Mouse (Mus musculus) layer of hippocampus, postnatal 25 days (tissue): ENCODE results near the gene Hunk. TPM values are rescaled to one million over a fixed set of nuclear protein-coding genes. Genes with fewer than 3 reads are reported as not detected.
A peak's percentile ranks its signal among the peaks of the same experiment; 100 is the strongest.

Source experiments
- DNase-seq, 2 experiments: peaks; one replicate each; pipeline ENCODE4 v3.0.0; 2022; ENCODE audit warnings: mixed read lengths in 2 of 2, low spot score in 1 of 2; ENCODE audit errors: extremely low spot score in 1 of 2
- total RNA-seq, 2 experiments: library from RNA; stranded (reverse); gene quantifications; 2 replicates each; pipeline ENCODE4 v1.2.3; 2021

The Hunk gene
- total RNA-seq, 2 experiments from 2014 or later = 24.6 to 30.7 TPM

DNA sequence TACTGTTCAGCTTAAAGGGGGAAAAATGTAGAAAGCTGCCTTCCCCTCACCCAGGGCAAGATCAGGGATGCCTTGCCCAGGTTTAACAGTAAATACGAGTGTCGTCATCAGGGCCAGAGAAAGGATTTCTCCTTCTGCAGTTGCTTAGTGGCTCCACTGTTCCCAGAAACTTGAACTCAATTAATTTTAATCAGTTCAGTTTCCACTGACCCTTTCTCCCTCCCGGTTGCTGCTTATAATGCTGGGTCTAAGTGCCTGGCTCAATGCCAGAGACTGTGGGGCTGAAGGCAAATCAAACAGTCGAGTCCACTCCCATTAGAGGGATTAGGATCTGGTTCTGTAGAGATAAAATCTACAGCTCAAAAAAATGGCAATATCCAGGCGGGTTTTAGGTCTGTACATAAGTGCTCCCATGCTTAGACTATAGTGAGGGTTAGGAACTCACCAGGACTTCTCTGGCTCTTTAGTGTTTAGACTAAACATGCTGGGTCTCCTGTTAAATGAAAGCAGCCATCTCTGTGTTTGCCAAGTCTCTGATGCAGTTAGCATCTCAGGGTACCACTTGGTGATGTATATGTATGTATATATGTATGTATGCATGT lies 106.2 kb downstream of the Hunk start:
- no peak for DNase-seq

DNA sequence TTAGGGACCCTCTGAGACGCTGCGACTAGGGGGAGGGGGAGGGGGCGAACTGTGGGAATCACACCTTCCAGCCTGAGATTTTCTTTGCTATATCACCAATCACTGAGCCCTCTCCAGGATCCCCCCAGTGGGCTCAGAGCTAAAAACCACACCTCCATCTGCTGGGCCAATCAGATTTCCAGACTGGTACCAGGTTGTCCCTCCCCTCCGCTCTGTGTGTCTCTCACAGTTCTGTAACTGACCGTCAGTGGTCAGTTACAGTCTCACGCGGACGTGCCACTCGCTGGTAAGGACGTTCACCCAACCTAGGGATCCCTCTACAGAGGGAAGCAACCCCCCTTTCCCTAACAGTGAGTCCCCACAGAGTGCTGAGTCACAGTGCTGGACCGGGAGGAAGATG lies 111.1 kb downstream of the Hunk start:
- no peak for DNase-seq

DNA sequence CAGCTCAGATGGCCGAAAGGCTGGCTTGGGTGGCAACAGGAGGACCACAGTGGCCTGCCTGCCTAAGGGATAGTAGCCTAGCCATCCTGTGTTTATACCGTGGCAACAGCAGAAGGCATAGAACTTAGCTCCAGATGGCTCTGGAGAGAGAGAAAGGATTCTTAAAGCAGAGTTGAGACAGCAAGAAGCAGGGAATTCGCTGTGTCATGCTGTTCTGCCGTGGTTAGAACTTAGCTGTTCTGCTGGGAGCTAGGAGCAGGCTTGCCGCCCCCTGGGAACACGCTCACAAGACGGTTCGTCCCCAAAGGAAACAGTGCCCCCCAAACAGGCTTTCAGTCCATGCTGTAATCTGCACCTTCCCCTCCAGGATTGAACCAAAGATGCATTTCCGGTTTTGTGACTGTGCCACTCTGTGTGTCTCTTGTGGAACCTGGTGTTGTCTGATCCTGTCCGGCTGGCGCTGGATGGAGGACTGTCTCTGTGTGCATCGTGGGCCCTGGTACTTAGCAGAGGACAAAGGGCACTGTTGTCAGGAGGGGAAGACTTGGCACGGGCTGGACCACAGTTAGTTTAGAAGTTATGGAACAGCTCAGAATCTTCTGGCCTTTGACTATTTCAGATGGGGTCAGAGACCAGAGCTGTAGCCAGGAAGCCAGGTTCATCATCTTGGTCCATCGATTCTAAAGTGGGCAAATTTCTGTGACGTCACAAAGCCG lies 112.1 kb downstream of the Hunk start:
- DNase-seq = peak in 1 of 2 experiments; percentile 19

DNA sequence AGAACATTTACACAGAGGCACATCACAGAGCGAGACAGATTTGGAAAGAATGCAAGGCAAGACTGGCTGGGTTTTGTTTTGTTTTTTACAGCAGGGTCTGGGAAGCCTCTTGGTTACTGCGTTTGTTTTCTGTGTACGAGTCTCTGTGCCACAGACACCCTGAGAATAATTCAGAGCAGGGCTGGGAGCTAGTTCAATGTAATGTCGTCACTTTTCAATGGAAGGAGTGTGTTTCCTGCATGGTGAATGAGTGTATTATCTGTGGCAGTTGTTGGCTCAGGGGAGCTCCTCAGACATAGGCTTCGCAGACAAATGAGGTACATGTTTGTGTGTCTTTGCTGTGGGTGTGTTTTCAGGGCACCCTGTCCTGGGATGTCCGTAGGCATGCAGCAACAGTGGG lies 115.0 kb downstream of the Hunk start:
- DNase-seq = no peak

DNA sequence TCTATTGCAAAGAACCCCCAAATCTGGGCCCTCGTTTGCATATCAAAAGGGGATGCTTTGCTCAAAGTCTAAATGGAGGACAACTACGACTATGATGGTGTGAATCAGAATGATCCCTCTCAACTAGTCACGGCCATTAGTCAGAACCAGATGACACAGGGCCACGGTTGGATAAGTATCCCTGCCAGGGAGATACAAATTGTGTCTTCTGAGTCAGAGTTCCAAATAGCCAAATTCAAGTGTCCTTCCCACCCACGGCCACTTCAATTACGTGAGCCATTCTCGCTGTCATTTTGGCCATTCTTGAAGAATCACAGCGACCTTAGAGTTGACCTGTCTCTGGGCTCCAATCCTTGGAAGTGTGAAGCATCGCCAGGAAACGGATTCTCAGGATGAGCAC lies 119.4 kb downstream of the Hunk start:
- no peak for DNase-seq

- DNase-seq = no peak
Observed at GRCm38 (mm10) chr16:90505680-90506079, 119.9 kb downstream of the Hunk start.

DNA sequence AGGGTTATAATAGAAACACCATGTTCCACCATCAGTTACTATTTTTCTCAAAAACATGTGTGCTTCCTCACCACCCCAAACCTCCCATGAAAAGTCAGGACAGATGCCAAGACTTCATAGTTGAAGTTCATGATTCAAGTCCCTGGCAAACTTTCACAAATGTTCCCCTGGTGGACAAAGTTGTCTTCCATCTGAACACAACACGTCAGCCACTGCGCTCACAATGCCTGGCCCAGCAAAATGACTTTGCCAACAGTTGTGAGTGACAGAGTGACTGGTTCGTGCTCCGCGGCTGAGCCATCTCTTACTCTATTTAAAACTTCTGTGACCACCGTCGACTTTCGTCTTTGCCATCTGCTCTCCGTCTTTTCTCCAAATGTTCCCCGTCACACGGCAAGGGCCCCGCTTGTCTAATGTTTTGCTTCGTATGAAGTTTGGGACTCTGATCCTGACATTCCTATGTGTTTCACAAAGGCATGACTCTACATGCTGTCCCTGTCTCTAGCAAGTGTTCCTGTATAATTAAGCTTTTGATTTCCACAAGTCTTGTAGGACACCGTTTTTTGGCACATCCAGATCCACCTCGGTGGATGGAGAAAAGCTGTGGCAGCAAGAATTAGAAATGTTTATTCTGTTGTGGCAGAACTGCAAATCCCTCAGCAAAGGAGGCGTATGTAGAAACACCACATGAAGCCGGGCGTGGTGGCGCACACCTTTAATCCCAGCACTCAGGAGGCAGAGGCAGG lies 125.9 kb downstream of the Hunk start:
- no peak for DNase-seq

- no peak for DNase-seq
Observed at GRCm38 (mm10) chr16:90517041-90517440, 131.2 kb downstream of the Hunk start.

- peak; percentile 38 to 45 for DNase-seq
Observed at GRCm38 (mm10) chr16:90518232-90518631, 132.4 kb downstream of the Hunk start.

GRCm38 (mm10) chr16:90518732-90519295 lies 133.0 kb downstream of the Hunk start:
- DNase-seq = no peak

GRCm38 (mm10) chr16:90521191-90521950 lies 135.6 kb downstream of the Hunk start:
- no peak for DNase-seq

- no peak for DNase-seq
Observed at GRCm38 (mm10) chr16:90521951-90522255, 136.1 kb downstream of the Hunk start.

- DNase-seq = no peak
Observed at GRCm38 (mm10) chr16:90522575-90522974, 136.8 kb downstream of the Hunk start.

- no peak for DNase-seq
Observed at GRCm38 (mm10) chr16:90523373-90523772, 137.6 kb downstream of the Hunk start.

DNA sequence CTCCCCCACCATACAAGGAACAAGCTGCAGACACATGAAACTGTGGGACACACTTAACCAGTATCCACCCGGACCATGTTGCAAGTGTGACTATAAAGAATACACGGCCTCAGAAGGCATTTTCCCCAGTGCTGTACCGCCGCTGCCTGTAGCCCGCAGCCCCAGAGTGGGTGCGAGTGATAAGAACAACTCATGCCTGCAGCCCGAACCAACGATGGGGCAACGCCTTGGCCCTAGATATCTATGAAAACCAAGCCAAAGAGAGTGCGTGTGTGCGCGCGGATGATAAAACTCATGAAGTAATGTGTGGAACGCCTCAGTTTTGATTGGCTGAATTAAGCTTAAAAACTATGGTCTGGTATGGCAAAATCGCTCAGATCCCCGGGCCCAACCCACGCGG lies 138.1 kb downstream of the Hunk start:
- no peak for DNase-seq

DNA sequence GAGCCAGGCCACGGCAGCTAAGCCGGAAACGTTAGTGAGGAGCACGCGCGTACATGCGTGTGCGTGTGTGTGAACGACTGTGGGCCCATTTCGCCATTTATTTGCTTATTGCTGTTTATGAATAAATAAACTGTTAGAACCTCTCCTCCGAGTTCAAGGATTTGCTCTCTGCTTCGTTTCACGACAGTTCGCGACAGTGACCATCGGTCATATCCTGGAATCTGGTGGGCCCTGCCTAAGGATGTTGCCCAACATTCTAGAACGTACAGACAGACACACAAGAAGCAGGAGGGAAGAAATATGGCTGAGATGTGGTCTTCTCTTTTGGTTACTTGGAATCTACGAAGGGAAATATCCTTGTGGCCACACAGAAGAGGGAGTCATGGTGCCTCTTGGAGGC lies 138.6 kb downstream of the Hunk start:
- no peak for DNase-seq

DNA sequence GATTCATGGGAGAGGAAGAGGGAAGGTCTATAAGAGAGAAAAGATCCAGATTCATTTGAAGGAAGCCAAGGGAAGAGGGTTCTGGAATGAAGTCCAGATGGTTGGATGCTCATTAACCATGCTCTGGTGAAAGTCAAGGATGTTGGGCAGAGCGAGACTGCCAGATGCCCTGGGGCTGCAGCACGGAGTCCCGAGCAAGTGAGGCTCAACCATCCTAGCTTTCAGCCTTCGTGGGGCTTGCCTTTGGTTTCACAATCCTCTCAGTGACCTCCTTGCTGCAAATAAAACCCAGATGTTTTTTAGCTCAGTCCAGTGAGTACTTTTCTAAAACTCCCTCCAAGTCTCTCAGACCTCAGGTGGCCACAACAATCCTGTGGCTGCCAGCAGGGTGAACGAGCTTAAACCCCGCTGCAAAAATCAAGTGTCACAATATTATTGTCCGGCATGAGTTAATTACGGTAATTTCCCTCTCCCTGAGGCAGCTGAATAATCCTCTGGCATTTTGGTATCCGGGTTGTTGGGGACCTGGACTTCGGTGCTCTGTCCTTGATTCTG lies 147.4 kb downstream of the Hunk start:
- DNase-seq = no peak

DNA sequence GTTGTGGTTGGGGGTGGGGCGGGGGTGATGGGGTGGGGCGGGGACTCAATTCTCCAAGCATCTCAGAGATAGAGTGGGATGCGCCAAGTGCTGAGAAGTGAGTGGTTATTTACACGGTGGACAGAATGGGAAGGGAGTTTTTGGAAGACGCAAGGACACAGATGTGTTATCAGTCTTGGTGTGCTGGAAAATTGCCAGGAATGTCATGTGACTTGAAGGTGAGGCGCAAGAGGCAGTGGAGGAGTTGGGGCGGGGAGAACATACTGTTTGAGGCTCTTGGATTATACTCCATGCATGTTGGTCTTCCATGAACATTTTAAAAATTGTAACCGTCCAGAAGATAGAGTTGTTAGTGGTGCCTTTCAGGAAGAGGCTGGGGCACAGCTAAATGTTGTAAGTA lies 148.8 kb downstream of the Hunk start:
- no peak for DNase-seq

GRCm38 (mm10) chr16:90538926-90539325 lies 153.1 kb downstream of the Hunk start:
- no peak for DNase-seq

- DNase-seq = no peak
Observed at GRCm38 (mm10) chr16:90541191-90541590, 155.4 kb downstream of the Hunk start.
